Mouse (Mus musculus) liver, embryonic 13.5 days (tissue): Measurements from ENCODE around the gene Ppfibp1. TPM values are rescaled to one million over a fixed set of nuclear protein-coding genes. Genes with fewer than 3 reads are reported as not detected.

Experiments used
- ATAC-seq: fragments of 200-750 bp; cut with Nextera tagmentation; 2 replicates; pipeline ENCODE4 v1.8.0; 2017; ENCODE audit warnings: low read depth, mild to moderate bottlenecking, moderate number of reproducible peaks, moderate library complexity
- DNase-seq: peaks from one replicate; pipeline ENCODE4 v3.0.0; 2022
- H3K27ac ChIP-seq: fragments of 300-500 bp; sonication (generic); 2 replicates; pipeline ENCODE4 v1.5.1; 2015; ENCODE audit warnings: moderate library complexity, mild to moderate bottlenecking, inconsistent platforms
- H3K27me3 ChIP-seq: fragments of 300-500 bp; sonication (generic); 2 replicates; pipeline ENCODE4 v1.6.1; 2015; ENCODE audit warnings: mild to moderate bottlenecking, inconsistent platforms
- H3K36me3 ChIP-seq: fragments of 300-500 bp; sonication (generic); 2 replicates; pipeline ENCODE4 v1.6.1; 2015; ENCODE audit warnings: mild to moderate bottlenecking, inconsistent platforms
- H3K4me1 ChIP-seq: fragments of 300-500 bp; sonication (generic); replicated peaks from 2 replicates; pipeline ENCODE4 v1.6.1; 2015; ENCODE audit warnings: inconsistent platforms
- H3K4me2 ChIP-seq: fragments of 300-500 bp; sonication (generic); 2 replicates; pipeline ENCODE4 v1.6.1; 2015; ENCODE audit warnings: inconsistent platforms, mild to moderate bottlenecking, moderate library complexity
- H3K4me3 ChIP-seq: fragments of 300-500 bp; sonication (generic); replicated peaks from 2 replicates; pipeline ENCODE4 v1.5.1; 2015; ENCODE audit warnings: mild to moderate bottlenecking, inconsistent platforms
- H3K9ac ChIP-seq: fragments of 300-500 bp; sonication (generic); 2 replicates; pipeline ENCODE4 v1.6.1; 2015; ENCODE audit warnings: mild to moderate bottlenecking, inconsistent platforms
- H3K9me3 ChIP-seq: fragments of 300-500 bp; sonication (generic); replicated peaks from 2 replicates; pipeline ENCODE4 v1.6.1; 2016; ENCODE audit warnings: inconsistent platforms
- WGBS: fragments of 180-500 bp; shearing (Covaris S2); methylation state at CpG from one replicate; pipeline ENCODE4 v1.1.7; 2015; ENCODE audit not compliant: insufficient replicate concordance; 5-methylcytosine and 5-hydroxymethylcytosine counted together
- polyA plus RNA-seq: library from polyadenylated mRNA; unstranded; fragments of >200 nt; fragmentation: Nextera tagmentation; extraction: Ambion mirVana; gene quantifications from 2 replicates; pipeline ENCODE4 v1.2.1, GENCODE M21; 2015

The Ppfibp1 gene
- polyA plus RNA-seq, 1 experiment from 2014 or later: 9.0 TPM

GRCm38 (mm10) chr6:147079919-147080318 lies 191.6 kb downstream of the Ppfibp1 start:
- H3K4me2 ChIP-seq: no peak overlapping the region
- no peak overlapping the region for H3K27ac ChIP-seq
- no peak for ATAC-seq
- H3K4me3 ChIP-seq: no peak overlapping the region
- no peaks in the 10 kb centered on the region for H3K4me1 ChIP-seq
- 74% methylated on average over 10 of the region's 10 CpGs for WGBS
- H3K9me3 ChIP-seq: no peaks in the 10 kb centered on the region
- H3K36me3 ChIP-seq: peaks cover 5% of the 10 kb centered on the region; the same call in 1 of the 2 replicates
- no peaks in the 10 kb centered on the region for H3K27me3 ChIP-seq
- no peak overlapping the region for H3K9ac ChIP-seq
- no peak for DNase-seq

Other genes starting within 250 kb of the Ppfibp1 start
- gene Med21, start 245.9 kb upstream of the Ppfibp1 start, polyA plus RNA-seq: 68.3 and 74.2 TPM in 2 replicates
- gene Tm7sf3, start 245.7 kb upstream of the Ppfibp1 start, polyA plus RNA-seq: 32.7 and 36.3 TPM in 2 replicates
- 5.1 and 5.7 TPM in 2 replicates for gene Stk38l, start 163.5 kb upstream of the Ppfibp1 start, polyA plus RNA-seq
- gene Arntl2, start 92.4 kb upstream of the Ppfibp1 start, polyA plus RNA-seq: 0.30 and 0.31 TPM in 2 replicates
- gene Smco2, start 38.4 kb upstream of the Ppfibp1 start, polyA plus RNA-seq: not detected in 2 replicates
- not detected in 2 replicates for gene 1700034J05Rik, start 65.9 kb downstream of the Ppfibp1 start, polyA plus RNA-seq
- gene Rep15, start 144.1 kb downstream of the Ppfibp1 start, polyA plus RNA-seq: 0.46 and 0.48 TPM in 2 replicates
- gene Mrps35, start 154.3 kb downstream of the Ppfibp1 start, polyA plus RNA-seq: 69.5 and 75.8 TPM in 2 replicates
- not detected in 2 replicates for gene Mansc4, start 198.5 kb downstream of the Ppfibp1 start, polyA plus RNA-seq
- gene Klhl42, start 202.9 kb downstream of the Ppfibp1 start, polyA plus RNA-seq: 1.7 and 2.0 TPM in 2 replicates